Mouse (Mus musculus): Measurements from ENCODE around the gene Fer1l5.

GRCm38 (mm10) chr1:36446106-36446824 lies 74.2 kb downstream of the Fer1l5 start:
- TF ChIP-seq CTCF (IDR thresholded peaks at IDR 0.05; ENCODE audit: low read depth) (no peak), EP300 (IDR thresholded peaks at IDR 0.05; ENCODE audit: low read depth) (no peak)

All from heart, postnatal 0 days (tissue).